Mouse (Mus musculus) hindbrain, embryonic 14.5 days (tissue): Measurements from ENCODE around the gene Atp5e. TPM values are rescaled to one million over a fixed set of nuclear protein-coding genes. Genes with fewer than 3 reads are reported as not detected.

Experiments
- ATAC-seq: fragments of 200-750 bp; cut with Nextera tagmentation; 2 replicates; pipeline ENCODE4 v1.8.0; 2017; ENCODE audit warnings: moderate number of reproducible peaks, mild to moderate bottlenecking, moderate TSS enrichment, moderate library complexity; ENCODE audit not compliant: low FRiP score
- DNase-seq: peaks from one replicate; pipeline ENCODE4 v3.0.0-alpha.2; 2015; ENCODE audit warnings: low spot score
- H3K27ac ChIP-seq: fragments of 300-500 bp; sonication (generic); 2 replicates; pipeline ENCODE4 v1.5.1; 2014; ENCODE audit warnings: mild to moderate bottlenecking, moderate library complexity
- H3K27me3 ChIP-seq: fragments of 300-500 bp; sonication (generic); 2 replicates; pipeline ENCODE4 v1.6.1; 2014; ENCODE audit warnings: mild to moderate bottlenecking, low read length, mixed read lengths; ENCODE audit not compliant: control insufficient read depth, insufficient read depth
- H3K36me3 ChIP-seq: fragments of 300-500 bp; sonication (generic); replicated peaks from 2 replicates; pipeline ENCODE4 v1.6.1; 2014; ENCODE audit not compliant: control insufficient read depth, insufficient read depth
- H3K4me1 ChIP-seq: fragments of 300-500 bp; sonication (generic); replicated peaks from 2 replicates; pipeline ENCODE4 v1.6.1; 2014; ENCODE audit warnings: antibody characterized with exemption, low read length, mixed read lengths; ENCODE audit not compliant: control insufficient read depth, insufficient read depth
- H3K4me2 ChIP-seq: fragments of 300-500 bp; sonication (generic); replicated peaks from 2 replicates; pipeline ENCODE4 v1.6.1; 2014; ENCODE audit warnings: mild to moderate bottlenecking, moderate library complexity
- H3K4me3 ChIP-seq: fragments of 300-500 bp; sonication (generic); replicated peaks from 2 replicates; pipeline ENCODE4 v1.5.1; 2014; ENCODE audit warnings: mild to moderate bottlenecking, low read length
- H3K9ac ChIP-seq: fragments of 300-500 bp; sonication (generic); 2 replicates; pipeline ENCODE4 v1.6.1; 2014
- H3K9me3 ChIP-seq: fragments of 300-500 bp; sonication (generic); 2 replicates; pipeline ENCODE4 v1.6.1; 2016; ENCODE audit warnings: low read length; ENCODE audit not compliant: control insufficient read depth
- WGBS: fragments of 180-500 bp; shearing (Covaris S2); extraction: QIAGEN DNeasy Blood & Tissue Kit; methylation state at CpG from one replicate; pipeline ENCODE4 v1.1.7; 2014; 5-methylcytosine and 5-hydroxymethylcytosine counted together
- polyA plus RNA-seq: library from polyadenylated mRNA; unstranded; fragments of >200 nt; fragmentation: Nextera tagmentation; extraction: Ambion mirVana; gene quantifications from 2 replicates; pipeline ENCODE4 v1.2.1, GENCODE M21; 2014

Gene Atp5e
- polyA plus RNA-seq, 1 experiment from 2014 or later = 981 TPM

DNA sequence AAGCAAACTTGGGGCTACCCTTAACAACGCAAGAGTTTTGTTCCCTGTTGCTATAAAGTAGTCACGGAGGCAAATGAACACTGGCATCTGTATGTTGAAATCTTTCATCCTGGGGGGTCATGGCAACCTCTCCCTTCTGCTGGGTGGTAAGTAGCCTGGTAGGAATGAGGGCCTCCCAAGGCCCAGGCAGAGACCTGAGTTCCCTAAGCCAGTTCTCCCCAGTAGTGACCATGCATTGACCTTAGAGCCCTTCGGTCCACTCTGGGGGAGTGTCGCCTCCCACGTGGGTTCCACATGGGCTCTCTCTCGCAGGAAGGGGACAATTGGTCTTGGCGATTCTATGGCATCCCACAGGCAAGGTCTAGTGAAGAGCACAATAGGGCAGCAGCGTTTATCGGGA lies 23.9 kb downstream of the Atp5e start:
- no peak for ATAC-seq
- no peak for DNase-seq
- Histone ChIP-seq H3K4me3 (no peak overlapping the region), H3K27me3 (no peaks in the 10 kb centered on the region), H3K4me1 (peaks cover 15% of the 10 kb centered on the region), H3K9ac (no peak overlapping the region), H3K9me3 (no peaks in the 10 kb centered on the region), H3K4me2 (no peak overlapping the region), H3K36me3 (no peaks in the 10 kb centered on the region), H3K27ac (no peak overlapping the region)
- WGBS = 75% methylated on average over 9 of the region's 9 CpGs

DNA sequence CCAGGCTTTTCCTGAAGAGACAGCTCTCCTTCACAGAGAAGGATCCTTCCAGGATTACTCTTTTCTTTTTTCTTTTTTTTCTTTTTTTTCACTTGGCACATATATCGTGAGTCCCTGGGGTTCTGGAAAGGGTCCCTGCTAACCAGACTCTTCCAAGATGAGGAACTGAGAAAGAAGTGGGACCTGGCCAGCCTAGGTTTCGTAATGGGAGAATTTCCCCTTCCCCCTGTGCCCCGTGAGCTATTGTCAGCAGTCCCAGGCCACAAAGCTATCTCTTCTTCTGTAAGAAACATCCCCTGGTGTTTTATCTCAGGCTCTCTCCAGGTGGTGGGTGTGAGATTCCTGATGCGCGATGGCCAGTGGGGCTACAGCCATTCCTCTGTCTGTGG lies 24.5 kb downstream of the Atp5e start:
- peak overlapping the region; percentile 71 for H3K4me2 ChIP-seq
- H3K27me3 ChIP-seq = no peaks in the 10 kb centered on the region
- H3K27ac ChIP-seq = no peak overlapping the region
- WGBS = 52% methylated on average over 5 of the region's 5 CpGs
- no peak overlapping the region for H3K4me3 ChIP-seq
- ATAC-seq = no peak
- H3K9me3 ChIP-seq = no peaks in the 10 kb centered on the region
- peaks cover 15% of the 10 kb centered on the region for H3K4me1 ChIP-seq
- DNase-seq = no peak
- H3K36me3 ChIP-seq = no peaks in the 10 kb centered on the region
- no peak overlapping the region for H3K9ac ChIP-seq

DNA sequence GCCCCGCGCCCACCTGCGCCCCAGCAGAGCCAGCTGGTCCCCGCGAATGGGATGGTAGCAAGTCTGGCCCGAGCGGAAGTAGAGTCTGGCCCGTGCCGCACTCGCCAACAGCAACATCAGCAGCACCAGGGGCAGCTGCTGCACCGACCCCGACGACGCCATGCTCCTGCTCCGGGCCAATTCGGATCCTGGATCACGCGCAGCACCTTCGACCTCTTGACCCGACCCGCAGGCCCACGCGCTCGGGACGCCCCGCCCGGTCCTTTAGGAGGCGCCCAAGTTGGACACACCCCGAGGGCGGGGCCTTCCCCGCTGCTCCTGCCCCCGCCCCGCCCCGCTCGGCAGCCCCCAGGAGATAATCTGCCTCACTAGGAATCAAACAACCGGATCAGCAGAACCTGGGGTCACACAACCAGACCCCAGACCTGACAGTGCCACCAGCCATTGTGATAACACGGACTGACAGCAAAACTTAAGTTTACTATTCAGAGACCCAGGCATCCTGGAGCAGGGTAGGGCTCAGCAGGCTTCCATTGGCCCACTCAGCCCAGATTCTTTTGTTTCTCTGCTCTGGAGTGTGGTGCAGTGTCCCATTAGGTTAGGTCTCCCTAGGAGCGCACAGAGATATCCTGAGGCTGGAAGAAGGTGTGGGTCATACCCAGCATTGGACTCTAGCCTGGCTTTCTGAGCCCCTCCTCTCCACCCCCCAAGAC lies 25.0 kb downstream of the Atp5e start, which contains the start of gene Ctsz:
TSS of gene Ctsz (minus strand) at position 303 of the 713 bp plus-strand sequence.
- Histone ChIP-seq H3K4me3 (peak within 1 kb of the TSS; percentile 41), H3K4me1 (peaks cover 15% of the 10 kb centered on the region), H3K4me2 (peak within 1 kb of the TSS; percentile 71), H3K36me3 (no peaks in the 10 kb centered on the region), H3K27me3 (no peaks in the 10 kb centered on the region), H3K9ac (peak within 1 kb of the TSS; percentile 59), H3K27ac (no peak within 1 kb of the TSS), H3K9me3 (no peaks in the 10 kb centered on the region)
- ATAC-seq = peak; percentile 78
- no peak for DNase-seq
- WGBS = 1% methylated on average over 38 of the region's 38 CpGs

DNA sequence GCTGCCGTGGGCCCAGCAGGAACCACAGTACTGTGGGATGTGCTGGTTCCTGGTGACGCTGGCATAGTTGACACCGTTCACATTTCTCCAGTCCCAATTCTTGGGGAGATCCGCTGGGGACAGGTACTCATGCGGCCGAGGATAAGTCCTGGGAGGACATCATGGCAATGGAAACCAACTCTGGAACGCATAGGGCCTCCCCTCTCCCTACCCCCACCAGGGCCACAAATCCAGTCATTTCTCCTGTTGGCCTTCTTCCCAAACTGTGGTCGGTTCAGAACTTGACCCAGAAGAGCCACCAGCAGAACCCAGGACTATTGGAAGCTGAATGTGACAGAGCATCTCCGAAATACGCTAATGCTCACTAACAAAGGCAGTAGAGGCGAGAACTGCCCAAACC lies 25.7 kb downstream of the Atp5e start:
- DNase-seq (no peak), ATAC-seq (no peak)
- Histone ChIP-seq H3K9ac (peak overlapping the region; percentile 59), H3K27me3 (no peaks in the 10 kb centered on the region), H3K36me3 (no peaks in the 10 kb centered on the region), H3K4me1 (peaks cover 15% of the 10 kb centered on the region), H3K27ac (no peak overlapping the region), H3K9me3 (no peaks in the 10 kb centered on the region), H3K4me3 (peak overlapping the region; percentile 41), H3K4me2 (peak overlapping the region; percentile 71)
- 66% methylated on average over 11 of the region's 11 CpGs for WGBS

DNA sequence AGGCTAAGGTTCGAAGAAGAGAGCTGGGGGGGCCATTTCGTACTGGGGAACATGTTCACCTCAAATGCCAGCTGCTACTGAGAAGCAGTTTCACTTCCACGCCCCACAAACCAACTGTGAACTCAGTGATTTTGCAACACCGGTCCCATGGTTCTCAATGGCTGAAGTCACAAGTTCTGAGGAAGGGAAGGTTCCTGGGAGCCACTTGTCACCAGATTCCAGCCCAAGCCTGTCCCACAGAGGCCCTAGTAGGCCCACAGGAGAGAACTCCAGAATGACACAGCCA lies 26.3 kb downstream of the Atp5e start:
- no peaks in the 10 kb centered on the region for H3K9me3 ChIP-seq
- no peak overlapping the region for H3K4me3 ChIP-seq
- H3K27ac ChIP-seq = no peak overlapping the region
- no peak for DNase-seq
- 96% methylated on average over 4 of the region's 4 CpGs for WGBS
- peak overlapping the region; percentile 71 for H3K4me2 ChIP-seq
- no peak for ATAC-seq
- no peaks in the 10 kb centered on the region for H3K27me3 ChIP-seq
- no peaks in the 10 kb centered on the region; the same call in 1 of the 2 replicates for H3K36me3 ChIP-seq
- peaks cover 15% of the 10 kb centered on the region for H3K4me1 ChIP-seq
- no peak overlapping the region for H3K9ac ChIP-seq

DNA sequence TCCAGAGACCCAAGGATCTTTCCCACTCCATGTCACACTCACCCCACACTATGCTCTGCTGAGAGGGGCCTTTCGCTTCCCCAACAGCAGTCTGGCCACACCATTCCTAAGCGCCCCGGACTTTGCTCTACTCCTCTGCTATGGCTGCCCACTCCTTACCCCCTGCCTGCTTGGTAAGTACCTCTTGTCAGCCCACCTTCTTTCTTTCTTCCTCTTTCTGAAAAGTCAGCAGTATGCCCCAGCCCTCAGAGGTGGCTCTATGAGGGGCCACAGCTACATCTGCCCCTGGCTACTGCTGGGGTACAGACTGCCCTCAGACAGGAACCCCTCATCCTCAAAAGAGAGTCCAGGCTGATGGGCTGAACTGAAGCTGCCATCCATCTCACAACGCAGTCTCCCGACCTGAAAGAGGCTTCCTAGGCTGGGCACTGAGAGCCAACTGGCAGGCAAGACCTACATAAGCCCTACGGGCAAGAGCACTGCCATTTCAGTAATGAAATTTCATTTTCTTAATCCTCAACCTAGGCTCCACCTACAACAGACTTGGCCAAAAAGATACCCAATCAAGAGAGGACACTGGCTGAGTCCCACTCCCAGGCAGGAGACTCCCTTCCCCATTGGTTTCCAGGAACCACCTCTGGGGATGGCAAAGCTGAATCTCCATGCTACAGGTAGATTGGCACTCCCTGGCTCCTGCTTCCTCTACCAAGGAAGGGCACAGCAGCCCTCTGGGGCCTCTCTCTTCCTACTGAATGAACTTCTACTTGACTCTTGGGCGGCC lies 26.8 kb downstream of the Atp5e start:
- no peak for DNase-seq
- Histone ChIP-seq H3K4me1 (peaks cover 15% of the 10 kb centered on the region), H3K36me3 (no peaks in the 10 kb centered on the region; the same call in 1 of the 2 replicates), H3K9ac (no peak overlapping the region), H3K9me3 (no peaks in the 10 kb centered on the region), H3K4me2 (no peak overlapping the region), H3K4me3 (no peak overlapping the region), H3K27me3 (no peaks in the 10 kb centered on the region), H3K27ac (no peak overlapping the region)
- ATAC-seq = no peak
- 94% methylated on average over 7 of the region's 7 CpGs for WGBS

DNA sequence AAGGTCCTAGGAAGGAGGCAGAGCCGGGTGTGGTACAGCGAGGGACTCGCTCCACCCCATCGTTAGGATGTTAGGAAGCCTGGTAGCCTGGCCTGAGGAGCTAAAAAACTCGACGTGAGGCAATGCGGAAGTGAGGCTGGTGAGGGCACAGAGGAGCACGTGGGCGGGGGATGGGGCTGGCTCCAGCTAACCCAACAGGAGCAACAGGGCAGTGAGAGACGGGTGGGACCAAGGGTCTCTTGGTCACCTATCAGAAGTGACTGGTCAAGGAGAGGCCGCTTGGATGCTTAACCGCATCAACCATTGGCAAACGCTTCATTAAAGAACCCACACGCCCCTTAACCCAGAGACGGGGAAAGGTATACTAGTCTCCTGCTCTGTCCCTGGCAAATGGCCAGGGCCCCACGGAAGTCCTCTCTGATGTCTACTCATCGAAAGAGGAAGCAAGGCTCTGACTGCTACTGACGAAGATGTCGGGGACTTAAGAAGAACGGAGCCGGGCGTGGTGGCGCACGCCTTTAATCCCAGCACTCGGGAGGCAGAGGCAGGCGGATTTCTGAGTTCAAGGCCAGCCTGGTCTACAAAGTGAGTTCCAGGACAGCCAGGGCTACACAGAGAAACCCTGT lies 27.7 kb downstream of the Atp5e start:
- Histone ChIP-seq H3K36me3 (no peaks in the 10 kb centered on the region; the same call in 1 of the 2 replicates), H3K27me3 (no peaks in the 10 kb centered on the region), H3K9me3 (no peaks in the 10 kb centered on the region), H3K4me1 (peaks cover 15% of the 10 kb centered on the region), H3K4me2 (no peak overlapping the region), H3K27ac (no peak overlapping the region), H3K4me3 (no peak overlapping the region), H3K9ac (no peak overlapping the region)
- ATAC-seq (no peak), DNase-seq (no peak)
- WGBS = 92% methylated on average over 26 of the region's 26 CpGs

DNA sequence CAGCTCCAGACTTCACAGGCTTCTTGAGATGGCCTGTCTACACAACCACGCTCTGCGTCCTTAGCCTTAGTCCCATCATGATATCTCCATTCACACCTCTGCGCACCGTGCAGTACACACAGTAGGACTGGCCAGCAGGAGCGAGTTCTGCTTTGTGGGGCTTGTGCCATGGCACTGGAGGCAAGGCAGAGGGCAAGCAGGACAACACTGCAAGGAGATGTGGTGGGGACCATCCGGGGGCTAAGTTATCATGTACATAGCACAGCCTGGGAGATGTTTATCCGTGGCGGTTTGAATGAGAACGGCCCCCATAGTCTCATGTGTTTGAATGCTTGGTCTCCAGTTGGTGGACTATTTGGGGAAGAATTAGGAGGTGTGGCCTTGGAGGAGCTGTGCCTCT lies 29.0 kb downstream of the Atp5e start:
- WGBS = 97% methylated on average over 9 of the region's 9 CpGs
- Histone ChIP-seq H3K4me2 (no peak overlapping the region), H3K27me3 (no peaks in the 10 kb centered on the region), H3K4me3 (no peak overlapping the region), H3K27ac (no peak overlapping the region), H3K9me3 (no peaks in the 10 kb centered on the region), H3K9ac (no peak overlapping the region), H3K36me3 (no peaks in the 10 kb centered on the region; the same call in 1 of the 2 replicates), H3K4me1 (peaks cover 15% of the 10 kb centered on the region)
- ATAC-seq (no peak), DNase-seq (no peak)

DNA sequence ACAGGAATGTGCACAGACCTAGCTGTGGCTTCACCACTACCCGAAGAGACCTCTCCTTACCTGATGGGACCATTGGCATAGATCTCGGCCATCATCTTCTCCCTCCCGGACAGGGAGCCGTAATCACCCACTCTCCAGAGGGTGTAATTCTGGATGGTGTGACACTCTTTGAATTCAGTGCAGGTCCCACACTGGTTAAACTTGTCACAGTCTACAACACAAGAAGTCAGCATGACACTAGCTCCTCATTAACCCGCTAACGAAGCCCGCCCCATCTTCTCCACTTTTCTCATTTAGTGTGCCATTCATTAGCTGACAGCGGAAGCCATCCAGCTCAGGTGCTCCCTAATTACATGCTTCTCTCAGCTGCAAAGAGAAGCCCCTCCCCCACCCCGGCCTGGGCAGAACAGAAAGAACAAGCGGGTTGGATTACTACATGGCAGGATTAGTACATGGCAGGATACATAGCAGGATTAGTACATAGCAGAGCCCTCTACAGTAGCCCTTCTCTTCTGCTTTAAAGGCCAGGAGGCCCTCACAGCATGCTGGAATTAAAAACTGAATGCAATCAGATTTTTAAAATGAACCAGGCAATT lies 34.8 kb downstream of the Atp5e start:
- Histone ChIP-seq H3K4me3 (no peak overlapping the region), H3K9me3 (no peaks in the 10 kb centered on the region), H3K4me1 (no peaks in the 10 kb centered on the region), H3K4me2 (no peak overlapping the region), H3K36me3 (peaks cover 52% of the 10 kb centered on the region), H3K27ac (no peak overlapping the region), H3K9ac (no peak overlapping the region), H3K27me3 (no peaks in the 10 kb centered on the region)
- 57% methylated on average over 10 of the region's 10 CpGs for WGBS
- DNase-seq (peak; percentile 41), ATAC-seq (peak; percentile 41; the same call in 1 of the 2 replicates)
